Mouse (Mus musculus) lung, postnatal 0 days (tissue): ENCODE measurements around the gene Zfp143.

ENCODE experiments used
- CTCF ChIP-seq: IDR thresholded peaks from 2 replicates; pipeline ENCODE4 v1.5.1; 2016; ENCODE audit warnings: antibody characterized with exemption, mild to moderate bottlenecking
- EP300 ChIP-seq: IDR thresholded peaks from 2 replicates; pipeline ENCODE4 v1.6.1; 2016; ENCODE audit warnings: antibody characterized with exemption, mild to moderate bottlenecking, control low read depth

GRCm38 (mm10) chr7:110138538-110138937 is 77.5 kb downstream of the Zfp143 start:
- TF ChIP-seq CTCF (peak; percentile 21), EP300 (no peak)
